Mouse (Mus musculus): ENCODE data around the gene Tspan12.
"Not testable (repeated sequence)": the region's sequence is repeated elsewhere in the genome, so short reads cannot be mapped to it uniquely, and the experiment has no call there.

Gene Tspan12

GRCm38 (mm10) chr6:21828001-21828400, 24.3 kb downstream of the Tspan12 start:
- DNase-seq, result no peak

GRCm38 (mm10) chr6:21823694-21824093, 28.6 kb downstream of the Tspan12 start:
- DNase-seq, result no peak

- peak; percentile 49 for DNase-seq
These were observed 29.0 kb downstream of the Tspan12 start for GRCm38 (mm10) chr6:21823281-21823680.

GRCm38 (mm10) chr6:21822721-21823134, 29.6 kb downstream of the Tspan12 start:
- no peak for DNase-seq

GRCm38 (mm10) chr6:21818107-21818807, 34.1 kb downstream of the Tspan12 start:
- no peak for DNase-seq

GRCm38 (mm10) chr6:21806005-21806404, 46.3 kb downstream of the Tspan12 start:
- no peak for DNase-seq

- no peak for DNase-seq
These were observed 47.2 kb downstream of the Tspan12 start for GRCm38 (mm10) chr6:21805013-21805570.

- no peak for DNase-seq
These were observed 48.6 kb downstream of the Tspan12 start for GRCm38 (mm10) chr6:21803483-21804340.

- DNase-seq, result peak; percentile 51
These were observed 53.7 kb downstream of the Tspan12 start for GRCm38 (mm10) chr6:21798581-21798980.

GRCm38 (mm10) chr6:21797087-21797486, 55.2 kb downstream of the Tspan12 start:
- no peak for DNase-seq

- DNase-seq, result no peak
These were observed 55.9 kb downstream of the Tspan12 start for GRCm38 (mm10) chr6:21796413-21796812.

- no peak for DNase-seq
These were observed 56.9 kb downstream of the Tspan12 start for GRCm38 (mm10) chr6:21795410-21795809.

GRCm38 (mm10) chr6:21795072-21795407, 57.3 kb downstream of the Tspan12 start:
- DNase-seq, result peak; percentile 71

GRCm38 (mm10) chr6:21794337-21795071, 57.8 kb downstream of the Tspan12 start:
- no peak for DNase-seq

- no peak for DNase-seq
These were observed 61.0 kb downstream of the Tspan12 start for GRCm38 (mm10) chr6:21791307-21791706.

- DNase-seq, result no peak
These were observed 61.7 kb downstream of the Tspan12 start for GRCm38 (mm10) chr6:21790550-21791086.

GRCm38 (mm10) chr6:21790036-21790435, 62.3 kb downstream of the Tspan12 start:
- DNase-seq, result no peak

GRCm38 (mm10) chr6:21789582-21789981, 62.7 kb downstream of the Tspan12 start:
- not testable (repeated sequence) for DNase-seq

GRCm38 (mm10) chr6:21787757-21788156, 64.6 kb downstream of the Tspan12 start:
- DNase-seq, result no peak

- no peak for DNase-seq
These were observed 65.0 kb downstream of the Tspan12 start for GRCm38 (mm10) chr6:21787274-21787673.

- DNase-seq, result no peak
These were observed 78.0 kb downstream of the Tspan12 start for GRCm38 (mm10) chr6:21774213-21774916.

GRCm38 (mm10) chr6:21769447-21769809, 82.9 kb downstream of the Tspan12 start:
- no peak for DNase-seq

All from kidney, adult 18-20 months (tissue).